Comparison of ENCODE assay signal across 8 mouse cellular contexts in genomic region chr13:109440331-109440730, GRCm38 (mm10).
DNase-seq lines count a peak whose midpoint lies in the region; ATAC-seq and TF ChIP-seq lines count a peak whose summit lies in the region.

No protein-coding gene starts in this region.

- H3K36me3 ChIP-seq in forebrain, embryonic 15.5 days: no peaks in the 10 kb centered on the region
- H3K36me3 ChIP-seq in liver, postnatal 0 days (replicated peaks; ENCODE audit: insufficient read depth, low read length): no peaks in the 10 kb centered on the region
- H3K36me3 ChIP-seq in neural tube, embryonic 14.5 days (ENCODE audit: control insufficient read depth, insufficient read depth, low read length): no peaks in the 10 kb centered on the region

- peak; percentile 44 for DNase-seq in CD4-positive, CD25-positive, alpha-beta regulatory T cell, adult 2 months (ENCODE audit: low read depth, low spot score)
- DNase-seq in heart, postnatal 25 days (ENCODE audit: low spot score): peak; percentile 44
- peak; percentile 81 for DNase-seq in large intestine, adult 2 months (ENCODE audit: low read depth, low spot score)
- peak; percentile 36 for DNase-seq in liver, postnatal 0 days
- DNase-seq in thymus, postnatal 0 days (ENCODE audit: low spot score): peak; percentile 65

- peak overlapping the region; percentile 69 for H3K4me2 ChIP-seq in forebrain, embryonic 15.5 days (replicated peaks)
- peak overlapping the region; percentile 79 for H3K4me2 ChIP-seq in liver, postnatal 0 days (ENCODE audit: low read depth, low read length)
- peak overlapping the region; percentile 82 for H3K4me2 ChIP-seq in neural tube, embryonic 14.5 days (ENCODE audit: low read depth, low read length)

- no peak for TF ChIP-seq CTCF in liver, postnatal 0 days (IDR thresholded peaks at IDR 0.05; ENCODE audit: low read depth)

- no peaks in the 10 kb centered on the region for H3K9me3 ChIP-seq in forebrain, embryonic 15.5 days
- H3K9me3 ChIP-seq in liver, postnatal 0 days (ENCODE audit: low read length): no peaks in the 10 kb centered on the region
- H3K9me3 ChIP-seq in neural tube, embryonic 14.5 days (ENCODE audit: control insufficient read depth, low read length): no peaks in the 10 kb centered on the region

- peak; percentile 46; the same call in 1 of the 2 replicates for ATAC-seq in cerebellum, adult (ENCODE audit: insufficient number of reproducible peaks, low FRiP score, low TSS enrichment)
- peak; percentile 88 for ATAC-seq in forebrain, embryonic 15.5 days (replicated peaks)
- peak; percentile 83 for ATAC-seq in liver, postnatal 0 days
- ATAC-seq in neural tube, embryonic 14.5 days (ENCODE audit: low read depth): peak; percentile 84

- intact Hi-C loops in heart, postnatal 25 days (cut with DNase I): loop anchor here (5.0 kb wide), 2 partner anchors 93 to 203 kb away; no protein-coding TSS in a partner anchor

- peak overlapping the region; percentile 96 for H3K27ac ChIP-seq in forebrain, embryonic 15.5 days (replicated peaks)
- peak overlapping the region; percentile 74 for H3K27ac ChIP-seq in liver, postnatal 0 days (ENCODE audit: low read depth)
- peak overlapping the region; percentile 87 for H3K27ac ChIP-seq in neural tube, embryonic 14.5 days (ENCODE audit: low read depth, low read length)

- 1% methylated on average over 8 of the region's 8 CpGs for WGBS in forebrain, embryonic 15.5 days
- under 1% methylated on average over 8 of the region's 8 CpGs for WGBS in large intestine, adult 2 months
- 0% methylated on average over 8 of the region's 8 CpGs for WGBS in liver, postnatal 0 days (ENCODE audit: insufficient replicate concordance)
- WGBS in neural tube, embryonic 14.5 days: 1% methylated on average over 8 of the region's 8 CpGs

- no peaks in the 10 kb centered on the region for H3K27me3 ChIP-seq in forebrain, embryonic 15.5 days
- H3K27me3 ChIP-seq in liver, postnatal 0 days (ENCODE audit: insufficient read depth, low read length): no peaks in the 10 kb centered on the region
- no peaks in the 10 kb centered on the region for H3K27me3 ChIP-seq in neural tube, embryonic 14.5 days (ENCODE audit: control insufficient read depth, insufficient read depth, low read length)

- peaks cover 41% of the 10 kb centered on the region for H3K4me1 ChIP-seq in forebrain, embryonic 15.5 days
- H3K4me1 ChIP-seq in liver, postnatal 0 days (ENCODE audit: insufficient read depth): peaks cover 11% of the 10 kb centered on the region
- H3K4me1 ChIP-seq in neural tube, embryonic 14.5 days (ENCODE audit: control insufficient read depth, insufficient read depth, low read length): peaks cover 19% of the 10 kb centered on the region

- H3K4me3 ChIP-seq in forebrain, embryonic 15.5 days: peak overlapping the region; percentile 59
- peak overlapping the region; percentile 50 for H3K4me3 ChIP-seq in liver, postnatal 0 days (ENCODE audit: low read depth, low read length)
- H3K4me3 ChIP-seq in neural tube, embryonic 14.5 days (ENCODE audit: low read depth, low read length): peak overlapping the region; percentile 47

- H3K9ac ChIP-seq in forebrain, embryonic 15.5 days (replicated peaks): peak overlapping the region; percentile 72
- H3K9ac ChIP-seq in liver, postnatal 0 days (replicated peaks): no peak overlapping the region; the same call in 1 of the 2 replicates
- H3K9ac ChIP-seq in neural tube, embryonic 14.5 days (replicated peaks; ENCODE audit: low read depth, low read length): peak overlapping the region; percentile 54

- no peak for TF ChIP-seq EP300 in liver, postnatal 0 days (IDR thresholded peaks at IDR 0.05; ENCODE audit: low read depth)

Comparison
In these comparisons a context has a peak if more than half of its experiments do, and no peak if none do; other contexts are left out.
1. Peak in every context shown above with its lines: DNase-seq, ATAC-seq, H3K4me3 ChIP-seq and H3K27ac ChIP-seq.